Mouse (Mus musculus): Measurements from ENCODE around the gene Vcam1.

Gene Vcam1

GRCm38 (mm10) chr3:116129259-116129738 lies at the start of gene Vcam1:
Vcam1 (minus strand) TSS chr3:116129688.
- DNase-seq (ENCODE audit: low read depth, low spot score): peak; percentile 57

- DNase-seq (ENCODE audit: low read depth, low spot score): no peak
Observed at GRCm38 (mm10) chr3:116175106-116175505, 45.6 kb upstream of the Vcam1 start.

GRCm38 (mm10) chr3:116171461-116171860 lies 42.0 kb upstream of the Vcam1 start:
- DNase-seq (ENCODE audit: low read depth, low spot score): no peak

- DNase-seq (ENCODE audit: low read depth, low spot score): no peak
Observed at GRCm38 (mm10) chr3:116168056-116168455, 38.6 kb upstream of the Vcam1 start.

GRCm38 (mm10) chr3:116166296-116166695 lies 36.8 kb upstream of the Vcam1 start:
- DNase-seq (ENCODE audit: low read depth, low spot score): no peak

- no peak for DNase-seq (ENCODE audit: low read depth, low spot score)
Observed at GRCm38 (mm10) chr3:116165030-116165429, 35.5 kb upstream of the Vcam1 start.

GRCm38 (mm10) chr3:116163517-116163916 lies 34.0 kb upstream of the Vcam1 start:
- DNase-seq (ENCODE audit: low read depth, low spot score): no peak

- no peak for DNase-seq (ENCODE audit: low read depth, low spot score)
Observed at GRCm38 (mm10) chr3:116162097-116162666, 32.7 kb upstream of the Vcam1 start.

GRCm38 (mm10) chr3:116159376-116159775 lies 29.9 kb upstream of the Vcam1 start:
- no peak for DNase-seq (ENCODE audit: low read depth, low spot score)

GRCm38 (mm10) chr3:116157447-116157990 lies 28.0 kb upstream of the Vcam1 start:
- DNase-seq (ENCODE audit: low read depth, low spot score): no peak

GRCm38 (mm10) chr3:116150056-116150632 lies 20.7 kb upstream of the Vcam1 start:
- no peak for DNase-seq (ENCODE audit: low read depth, low spot score)

GRCm38 (mm10) chr3:116149096-116149495 lies 19.6 kb upstream of the Vcam1 start:
- DNase-seq (ENCODE audit: low read depth, low spot score): no peak

GRCm38 (mm10) chr3:116148676-116149075 lies 19.2 kb upstream of the Vcam1 start:
- no peak for DNase-seq (ENCODE audit: low read depth, low spot score)

GRCm38 (mm10) chr3:116141226-116141625 lies 11.7 kb upstream of the Vcam1 start:
- no peak for DNase-seq (ENCODE audit: low read depth, low spot score)

GRCm38 (mm10) chr3:116139000-116139399 lies 9.5 kb upstream of the Vcam1 start:
- DNase-seq (ENCODE audit: low read depth, low spot score): no peak

- DNase-seq (ENCODE audit: low read depth, low spot score): no peak
Observed at GRCm38 (mm10) chr3:116138081-116138480, 8.6 kb upstream of the Vcam1 start.

GRCm38 (mm10) chr3:116133363-116133762 lies 3.9 kb upstream of the Vcam1 start:
- DNase-seq (ENCODE audit: low read depth, low spot score): no peak

GRCm38 (mm10) chr3:116130711-116131110 lies 1.2 kb upstream of the Vcam1 start:
- no peak for DNase-seq (ENCODE audit: low read depth, low spot score)

- no peak for DNase-seq (ENCODE audit: low read depth, low spot score)
Observed at GRCm38 (mm10) chr3:116129841-116130595, 530 bp upstream of the Vcam1 start.

GRCm38 (mm10) chr3:116128311-116129204 lies 930 bp downstream of the Vcam1 start:
- no peak for DNase-seq (ENCODE audit: low read depth, low spot score)

GRCm38 (mm10) chr3:116127836-116128235 lies 1.7 kb downstream of the Vcam1 start:
- DNase-seq (ENCODE audit: low read depth, low spot score): no peak
